Mouse (Mus musculus) stomach, postnatal 0 days (tissue): ENCODE measurements around the gene Ube4b.

ENCODE experiments used
- CTCF ChIP-seq: IDR thresholded peaks from 2 replicates; pipeline ENCODE4 v1.5.1; 2016; ENCODE audit warnings: antibody characterized with exemption, low read depth, mild to moderate bottlenecking, moderate library complexity
- EP300 ChIP-seq: optimal IDR thresholded peaks from 2 replicates; pipeline ENCODE3; 2016; ENCODE audit warnings: antibody characterized with exemption

GRCm38 (mm10) chr4:149463435-149463950 is 36.9 kb upstream of the Ube4b start:
- TF ChIP-seq CTCF (no peak), EP300 (no peak)
